In the genomic region with DNA sequence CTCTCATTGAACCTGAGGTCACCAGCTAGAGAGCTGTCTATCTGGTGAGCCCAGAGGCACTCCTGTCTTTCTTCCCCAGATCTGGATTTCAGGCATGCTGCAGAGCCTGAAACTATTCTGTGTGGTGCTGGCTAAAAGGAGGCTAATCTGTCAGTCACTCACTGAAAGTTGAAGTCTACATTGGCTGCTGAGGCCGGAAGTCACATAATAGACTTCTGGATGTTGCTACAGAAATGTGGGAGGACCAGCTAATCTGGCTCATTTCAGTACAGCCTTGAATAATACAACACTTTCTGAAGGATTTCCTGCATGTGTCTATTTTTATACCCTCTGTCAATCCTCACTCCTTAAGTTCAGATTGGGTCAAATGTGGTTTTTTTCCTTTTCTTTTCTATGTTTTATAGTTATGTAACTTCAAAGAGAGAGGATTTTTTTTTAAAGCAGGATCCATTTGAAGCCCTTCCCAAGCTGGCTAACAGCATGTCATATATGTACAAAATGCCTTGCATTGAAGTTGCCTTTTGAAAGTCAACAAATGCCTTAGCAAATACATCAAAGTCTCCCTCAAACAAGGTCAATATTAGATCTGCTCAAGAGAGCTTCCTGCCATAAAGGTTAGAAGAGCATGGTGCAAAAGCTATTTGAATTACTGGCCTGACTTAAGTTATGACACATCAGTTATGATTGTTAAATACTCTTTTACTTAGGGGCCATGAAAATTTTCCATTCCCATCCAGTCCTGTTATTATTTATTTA, we compare ENCODE assay signal across 13 mouse cellular contexts.
DNase-seq lines count a peak whose midpoint lies in the region; ATAC-seq and TF ChIP-seq lines count a peak whose summit lies in the region.
"Had no signal": no experiment of that assay in that cellular context is flagged by ENCODE, and none has a peak within 500 bp of the region (broad histone marks: within the 10 kb centered on the region; RNA-seq: fewer than 3 reads in every experiment).

No protein-coding gene starts in this region.

- H3K27ac ChIP-seq in kidney, adult 2 months (ENCODE audit: insufficient read depth, low read depth, low read length), result peak overlapping the region; percentile 64
- no peak overlapping the region for H3K27ac ChIP-seq in kidney, embryonic 14.5 days (ENCODE audit: low read depth, low read length)
- H3K27ac ChIP-seq: hindbrain, embryonic 12.5 days had no signal

- no peak for TF ChIP-seq POLR2A in kidney, adult 2 months (IDR thresholded peaks at IDR 0.05; ENCODE audit: low read depth, low read length)

- no peaks in the 10 kb centered on the region for H3K27me3 ChIP-seq in kidney, adult 2 months (replicated peaks; ENCODE audit: control insufficient read depth, insufficient read depth, low read length)
- H3K27me3 ChIP-seq in kidney, embryonic 14.5 days (ENCODE audit: control insufficient read depth, insufficient read depth, low read length), result no peaks in the 10 kb centered on the region
- H3K27me3 ChIP-seq: hindbrain, embryonic 12.5 days had no signal

- H3K4me2 ChIP-seq in kidney, embryonic 14.5 days (replicated peaks; ENCODE audit: low read depth, low read length), result no peak overlapping the region
- H3K4me2 ChIP-seq: hindbrain, embryonic 12.5 days had no signal

- DNase-seq in kidney, adult 2 months, result peak; percentile 65
- DNase-seq in heart, adult 8-10 months (ENCODE audit: low spot score), result peak; percentile 26
- DNase-seq in kidney, adult 9 months, result peak; percentile 37
- peak; percentile 15 for DNase-seq in naive thymus-derived CD4-positive, alpha-beta T cell, adult 2 months (ENCODE audit: low read depth)
- no peak for DNase-seq in cerebellum, adult 11-12 months
- no peak for DNase-seq in gastrocnemius, postnatal 25 days
- no peak for DNase-seq in yolk sac, embryonic 10.5 days (ENCODE audit: low spot score)
- DNase-seq: cerebellum, adult 9-11 months; right cerebral cortex, adult 18-20 months had no signal

- no peaks in the 10 kb centered on the region for H3K4me1 ChIP-seq in kidney, adult 2 months (ENCODE audit: control insufficient read depth, insufficient read depth, low read length)
- no peaks in the 10 kb centered on the region for H3K4me1 ChIP-seq in kidney, embryonic 14.5 days (ENCODE audit: control insufficient read depth, insufficient read depth, low read length)
- H3K4me1 ChIP-seq: hindbrain, embryonic 12.5 days had no signal

- TF ChIP-seq CTCF in kidney, adult 2 months (conservative IDR thresholded peaks at IDR 0.05; ENCODE audit: insufficient read depth, insufficient read length, low read depth, low read length), result no peak

- no peak overlapping the region for H3K4me3 ChIP-seq in kidney, adult 2 months (ENCODE audit: insufficient read depth, low read depth, low read length)
- no peak overlapping the region for H3K4me3 ChIP-seq in kidney, embryonic 14.5 days (ENCODE audit: low read length)
- H3K4me3 ChIP-seq: hindbrain, embryonic 12.5 days; myocyte had no signal

- H3K9ac ChIP-seq in kidney, embryonic 14.5 days (ENCODE audit: low read depth, low read length), result no peak overlapping the region
- H3K9ac ChIP-seq: hindbrain, embryonic 12.5 days had no signal

- H3K36me3 ChIP-seq in kidney, adult 2 months (ENCODE audit: control insufficient read depth, insufficient read depth, low read length), result no peaks in the 10 kb centered on the region
- no peaks in the 10 kb centered on the region for H3K36me3 ChIP-seq in kidney, embryonic 14.5 days (ENCODE audit: control insufficient read depth, insufficient read depth, low read length)
- H3K36me3 ChIP-seq: hindbrain, embryonic 12.5 days had no signal

- ATAC-seq in kidney, embryonic 14.5 days (ENCODE audit: low FRiP score, low TSS enrichment), result no peak
- ATAC-seq: activated CD4-positive, CD25-positive, alpha-beta regulatory T cell, adult 4 months had no signal

- H3K9me3 ChIP-seq in kidney, embryonic 14.5 days (ENCODE audit: control insufficient read depth, low read length), result no peaks in the 10 kb centered on the region
- H3K9me3 ChIP-seq: hindbrain, embryonic 12.5 days had no signal

- 44% methylated on average over 1 of the region's 1 CpGs for WGBS in kidney, adult 2 months
- 55% methylated on average over 1 of the region's 1 CpGs for WGBS in kidney, embryonic 14.5 days

Comparison
In these comparisons a context has a peak if more than half of its experiments do, and no peak if none do; other contexts are left out.
1. DNase-seq: peak in kidney, adult 2 months (single experiment), heart, adult 8-10 months (single experiment), kidney, adult 9 months (single experiment) and naive thymus-derived CD4-positive, alpha-beta T cell, adult 2 months (single experiment); none in cerebellum, adult 11-12 months (single experiment), gastrocnemius, postnatal 25 days (single experiment) and yolk sac, embryonic 10.5 days (single experiment).